28 mouse cellular contexts compared by ENCODE assay signal in the genomic region with DNA sequence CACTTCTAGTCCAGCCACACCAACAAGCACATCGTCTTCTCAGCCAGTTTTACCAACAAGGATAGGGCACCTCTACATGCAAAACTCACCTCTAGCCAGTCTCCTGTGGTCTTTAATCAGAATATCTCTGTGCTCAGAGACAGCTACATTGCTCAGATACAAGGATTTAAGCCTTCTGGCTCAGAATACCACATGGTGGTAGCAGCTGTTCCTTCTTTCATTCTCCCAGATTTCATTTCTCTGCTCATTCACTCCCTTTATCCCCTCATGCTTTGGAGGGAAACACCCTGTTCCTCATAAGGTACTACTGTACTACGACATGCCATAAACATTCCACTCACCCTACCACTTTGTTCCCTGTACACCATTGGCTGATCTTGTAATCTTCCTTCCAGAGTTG. TPM values are rescaled to one million over a fixed set of nuclear protein-coding genes. Genes with fewer than 3 reads are reported as not detected.
DNase-seq lines count a peak whose midpoint lies in the region; ATAC-seq and TF ChIP-seq lines count a peak whose summit lies in the region.
"Had no signal": no experiment of that assay in that cellular context is flagged by ENCODE, and none has a peak within 500 bp of the region (broad histone marks: within the 10 kb centered on the region; RNA-seq: fewer than 3 reads in every experiment).

No protein-coding gene starts in this region.

- TF ChIP-seq POLR2A in ES-Bruce4 (IDR thresholded peaks at IDR 0.05; ENCODE audit: insufficient read depth, low read length) = no peak

- no peak for TF ChIP-seq EP300 in liver, postnatal 0 days (IDR thresholded peaks at IDR 0.05; ENCODE audit: low read depth)
- no peak for TF ChIP-seq EP300 in ES-Bruce4 (IDR thresholded peaks at IDR 0.05; ENCODE audit: insufficient read depth, low read depth, low read length)

- ATAC-seq in forebrain, embryonic 15.5 days (replicated peaks) = no peak
- no peak for ATAC-seq in forebrain, embryonic 11.5 days (replicated peaks; ENCODE audit: low FRiP score)
- no peak for ATAC-seq in liver, embryonic 12.5 days
- ATAC-seq in liver, postnatal 0 days = no peak
- ATAC-seq in forebrain, embryonic 16.5 days = peak; percentile 36; the same call in 1 of the 2 replicates
- ATAC-seq: CD4-positive, CD25-positive, alpha-beta regulatory T cell, adult 4 months; intestine, embryonic 16.5 days; Patski had no signal

- no peak overlapping the region for H3K4me3 ChIP-seq in forebrain, embryonic 15.5 days
- H3K4me3 ChIP-seq in forebrain, embryonic 11.5 days (ENCODE audit: low read depth, low read length) = no peak overlapping the region
- no peak overlapping the region for H3K4me3 ChIP-seq in liver, embryonic 12.5 days
- H3K4me3 ChIP-seq in liver, postnatal 0 days (ENCODE audit: low read depth, low read length) = no peak overlapping the region
- peak overlapping the region; percentile 20; the same call in 1 of the 2 replicates for H3K4me3 ChIP-seq in ES-Bruce4 (ENCODE audit: low read depth, low read length)
- H3K4me3 ChIP-seq in forebrain, embryonic 16.5 days (replicated peaks; ENCODE audit: low read length) = no peak overlapping the region
- H3K4me3 ChIP-seq: erythroblast, embryonic 14.5 days; heart, embryonic 15.5 days; hindbrain, embryonic 12.5 days; left cerebral cortex, adult 2 months; limb, embryonic 13.5 days; megakaryocyte, embryonic 14.5 days; midbrain, embryonic 12.5 days; neural tube, embryonic 13.5 days; stomach, embryonic 15.5 days had no signal

- DNase-seq in forebrain, embryonic 11.5 days (ENCODE audit: low spot score) = no peak
- no peak for DNase-seq in liver, postnatal 0 days
- no peak for DNase-seq in lung, postnatal 4 days
- no peak for DNase-seq in left cerebral cortex, adult 8-10 months (ENCODE audit: low spot score in 2 of 2)
- DNase-seq: adrenal gland, postnatal 10 days; cerebellum, adult 18-20 months; cerebellum, postnatal 14 days; gastrocnemius, postnatal 14 days; kidney, adult 9 months; kidney, postnatal 14 days; lung, postnatal 36 days; right cerebral cortex, postnatal 14 days had no signal

- peak overlapping the region; percentile 51 for H3K27ac ChIP-seq in forebrain, embryonic 15.5 days (replicated peaks)
- no peak overlapping the region for H3K27ac ChIP-seq in forebrain, embryonic 11.5 days (ENCODE audit: low read depth, low read length)
- peak overlapping the region; percentile 32 for H3K27ac ChIP-seq in liver, embryonic 12.5 days
- no peak overlapping the region for H3K27ac ChIP-seq in liver, postnatal 0 days (ENCODE audit: low read depth)
- H3K27ac ChIP-seq in ES-Bruce4 (ENCODE audit: insufficient read depth, low read length) = peak overlapping the region; percentile 53; the same call in 1 of the 2 replicates
- H3K27ac ChIP-seq in forebrain, embryonic 16.5 days (ENCODE audit: low read length) = peak overlapping the region; percentile 45
- H3K27ac ChIP-seq: heart, embryonic 15.5 days; hindbrain, embryonic 12.5 days; left cerebral cortex, adult 2 months; limb, embryonic 13.5 days; midbrain, embryonic 12.5 days; neural tube, embryonic 13.5 days; stomach, embryonic 15.5 days had no signal

- peaks cover 56% of the 10 kb centered on the region for H3K4me1 ChIP-seq in forebrain, embryonic 15.5 days
- H3K4me1 ChIP-seq in forebrain, embryonic 11.5 days (replicated peaks; ENCODE audit: control insufficient read depth, insufficient read depth, low read length) = peaks cover under 1% of the 10 kb centered on the region; the same call in 1 of the 2 replicates
- peaks cover 77% of the 10 kb centered on the region for H3K4me1 ChIP-seq in liver, embryonic 12.5 days
- H3K4me1 ChIP-seq in liver, postnatal 0 days (ENCODE audit: insufficient read depth) = peaks cover 13% of the 10 kb centered on the region
- peaks cover 3% of the 10 kb centered on the region for H3K4me1 ChIP-seq in ES-Bruce4 (ENCODE audit: control insufficient read depth, insufficient read depth, low read length)
- peaks cover 25% of the 10 kb centered on the region for H3K4me1 ChIP-seq in forebrain, embryonic 16.5 days (replicated peaks; ENCODE audit: control insufficient read depth, insufficient read depth, low read length)

- H3K9me3 ChIP-seq in forebrain, embryonic 15.5 days = no peaks in the 10 kb centered on the region
- no peaks in the 10 kb centered on the region for H3K9me3 ChIP-seq in forebrain, embryonic 11.5 days (ENCODE audit: control insufficient read depth, low read length)
- H3K9me3 ChIP-seq in liver, embryonic 12.5 days (replicated peaks) = no peaks in the 10 kb centered on the region
- no peaks in the 10 kb centered on the region for H3K9me3 ChIP-seq in liver, postnatal 0 days (ENCODE audit: low read length)
- H3K9me3 ChIP-seq in ES-Bruce4 (replicated peaks; ENCODE audit: control insufficient read depth, insufficient read depth, low read length, poor library complexity, severe bottlenecking) = no peaks in the 10 kb centered on the region
- no peaks in the 10 kb centered on the region for H3K9me3 ChIP-seq in forebrain, embryonic 16.5 days (ENCODE audit: control insufficient read depth, low read length)
- H3K9me3 ChIP-seq: heart, embryonic 15.5 days; hindbrain, embryonic 12.5 days; limb, embryonic 13.5 days; megakaryocyte, embryonic 14.5 days; midbrain, embryonic 12.5 days; neural tube, embryonic 13.5 days; stomach, embryonic 15.5 days had no signal

- no peaks in the 10 kb centered on the region for H3K27me3 ChIP-seq in forebrain, embryonic 15.5 days
- H3K27me3 ChIP-seq in forebrain, embryonic 11.5 days (ENCODE audit: control insufficient read depth, insufficient read depth, low read length) = no peaks in the 10 kb centered on the region
- H3K27me3 ChIP-seq in liver, embryonic 12.5 days (replicated peaks) = no peaks in the 10 kb centered on the region
- H3K27me3 ChIP-seq in liver, postnatal 0 days (ENCODE audit: insufficient read depth, low read length) = no peaks in the 10 kb centered on the region
- H3K27me3 ChIP-seq in ES-Bruce4 (ENCODE audit: control insufficient read depth, insufficient read depth, low read length, poor library complexity, severe bottlenecking) = no peaks in the 10 kb centered on the region
- no peaks in the 10 kb centered on the region for H3K27me3 ChIP-seq in forebrain, embryonic 16.5 days (replicated peaks; ENCODE audit: control insufficient read depth, insufficient read depth, low read length)
- H3K27me3 ChIP-seq: heart, embryonic 15.5 days; hindbrain, embryonic 12.5 days; limb, embryonic 13.5 days; megakaryocyte, embryonic 14.5 days; midbrain, embryonic 12.5 days; neural tube, embryonic 13.5 days; Patski; stomach, embryonic 15.5 days had no signal

- H3K36me3 ChIP-seq in forebrain, embryonic 15.5 days = 0 out of 2 replicates have a peak, but pooled peaks cover 14% of the 10 kb centered on the region
- H3K36me3 ChIP-seq in forebrain, embryonic 11.5 days (ENCODE audit: control insufficient read depth, insufficient read depth, low read length) = no peaks in the 10 kb centered on the region; the same call in 1 of the 2 replicates
- H3K36me3 ChIP-seq in liver, embryonic 12.5 days = peaks cover 54% of the 10 kb centered on the region
- peaks cover 22% of the 10 kb centered on the region for H3K36me3 ChIP-seq in liver, postnatal 0 days (replicated peaks; ENCODE audit: insufficient read depth, low read length)
- H3K36me3 ChIP-seq in ES-Bruce4 (ENCODE audit: control insufficient read depth, insufficient read depth, low read length, poor library complexity, severe bottlenecking) = peaks cover 7% of the 10 kb centered on the region
- no peaks in the 10 kb centered on the region; the same call in 1 of the 2 replicates for H3K36me3 ChIP-seq in forebrain, embryonic 16.5 days (ENCODE audit: control insufficient read depth, insufficient read depth)

- no peak overlapping the region for H3K9ac ChIP-seq in forebrain, embryonic 15.5 days (replicated peaks)
- no peak overlapping the region for H3K9ac ChIP-seq in forebrain, embryonic 11.5 days (ENCODE audit: low read length)
- H3K9ac ChIP-seq in liver, embryonic 12.5 days = no peak overlapping the region
- H3K9ac ChIP-seq in liver, postnatal 0 days (replicated peaks) = no peak overlapping the region
- H3K9ac ChIP-seq in ES-Bruce4 (ENCODE audit: low read depth, poor library complexity, severe bottlenecking) = peak overlapping the region; percentile 28; the same call in 1 of the 2 replicates
- no peak overlapping the region for H3K9ac ChIP-seq in forebrain, embryonic 16.5 days (replicated peaks; ENCODE audit: low read depth, low read length)
- H3K9ac ChIP-seq: heart, embryonic 15.5 days; hindbrain, embryonic 12.5 days; limb, embryonic 13.5 days; midbrain, embryonic 12.5 days; neural tube, embryonic 13.5 days; stomach, embryonic 15.5 days had no signal

- no peak overlapping the region for H3K4me2 ChIP-seq in forebrain, embryonic 15.5 days (replicated peaks)
- H3K4me2 ChIP-seq in forebrain, embryonic 11.5 days (ENCODE audit: low read depth, low read length, severe bottlenecking) = no peak overlapping the region
- H3K4me2 ChIP-seq in liver, embryonic 12.5 days = no peak overlapping the region
- no peak overlapping the region for H3K4me2 ChIP-seq in liver, postnatal 0 days (ENCODE audit: low read depth, low read length)
- H3K4me2 ChIP-seq in forebrain, embryonic 16.5 days (ENCODE audit: low read length) = no peak overlapping the region
- H3K4me2 ChIP-seq: heart, embryonic 15.5 days; hindbrain, embryonic 12.5 days; limb, embryonic 13.5 days; midbrain, embryonic 12.5 days; neural tube, embryonic 13.5 days; stomach, embryonic 15.5 days had no signal

- WGBS in forebrain, embryonic 15.5 days = 76% methylated on average over 2 of the region's 2 CpGs
- WGBS in forebrain, embryonic 11.5 days = 94% methylated on average over 2 of the region's 2 CpGs
- WGBS in liver, embryonic 12.5 days (ENCODE audit: insufficient replicate concordance) = 94% methylated on average over 2 of the region's 2 CpGs
- 93% methylated on average over 2 of the region's 2 CpGs for WGBS in liver, postnatal 0 days (ENCODE audit: insufficient replicate concordance)
- WGBS in forebrain, embryonic 16.5 days = 79% methylated on average over 2 of the region's 2 CpGs

- no peak for TF ChIP-seq CTCF in liver, postnatal 0 days (IDR thresholded peaks at IDR 0.05; ENCODE audit: low read depth)
- no peak for TF ChIP-seq CTCF in ES-Bruce4 (IDR thresholded peaks at IDR 0.05; ENCODE audit: low read depth, low read length)

RNA-seq across cellular contexts. Expression of a gene that starts 7.5 kb away (rescaled TPM):
- 106 and 113 TPM in 2 replicates for polyA plus RNA-seq in forebrain, embryonic 15.5 days (2015; fragmentation: Nextera tagmentation; extraction: Ambion mirVana)
- 118 and 140 TPM in 2 replicates for polyA plus RNA-seq in forebrain, embryonic 11.5 days (2014; fragmentation: Nextera tagmentation; extraction: Ambion mirVana)
- 83.7 and 87.7 TPM in 2 replicates for polyA plus RNA-seq in liver, embryonic 12.5 days (2016; fragmentation: Nextera tagmentation; extraction: Ambion mirVana)
- polyA plus RNA-seq in liver, postnatal 0 days (2015; fragmentation: Nextera tagmentation; extraction: Ambion mirVana) = 30.1 and 30.5 TPM in 2 replicates
- polyA plus RNA-seq in ES-Bruce4 (2011; ENCODE audit: insufficient read depth, insufficient read length, low read depth, missing spikeins) = 156 and 174 TPM in 2 replicates
- polyA plus RNA-seq in forebrain, embryonic 16.5 days (2015; fragmentation: Nextera tagmentation; extraction: Ambion mirVana) = 96.9 and 101 TPM in 2 replicates
- total RNA-seq in left cerebral cortex, adult 8-10 months (2022) = 10 to 100 TPM; 65.3 to 71.3 (median 70.4) TPM

Comparison
In these comparisons a context has a peak if more than half of its experiments do, and no peak if none do; other contexts are left out.
1. H3K27ac ChIP-seq: peak in forebrain, embryonic 15.5 days (single experiment), liver, embryonic 12.5 days (single experiment), ES-Bruce4 (single experiment) and forebrain, embryonic 16.5 days (single experiment); none in forebrain, embryonic 11.5 days (single experiment) and liver, postnatal 0 days (single experiment).